ENCODE assay signal across 12 mouse cellular contexts in genomic region chr7:136083571-136084342, GRCm38 (mm10).
DNase-seq lines count a peak whose midpoint lies in the region; ATAC-seq and TF ChIP-seq lines count a peak whose summit lies in the region.
"Had no signal": no experiment of that assay in that cellular context is flagged by ENCODE, and none has a peak within 500 bp of the region (broad histone marks: within the 10 kb centered on the region; RNA-seq: fewer than 3 reads in every experiment).

No protein-coding gene starts in this region.

- no peak for TF ChIP-seq CTCF in thymus, adult 2 months (IDR thresholded peaks at IDR 0.05; ENCODE audit: borderline replicate concordance, control insufficient read depth, extremely low read depth, insufficient read depth, low read length, poor library complexity)

- peak; percentile 83 for DNase-seq in heart, adult 11 months
- DNase-seq in forebrain, embryonic 14.5 days (ENCODE audit: low spot score), result peak; percentile 92
- DNase-seq in limb, embryonic 14.5 days (ENCODE audit: low spot score), result peak; percentile 59
- DNase-seq in ovary, postnatal 14 days (ENCODE audit: low spot score), result no peak
- no peak for DNase-seq in yolk sac, embryonic 10.5 days (ENCODE audit: low spot score)
- DNase-seq in thymus, adult 2 months, result no peak
- DNase-seq: adrenal gland, postnatal 25 days; kidney, adult 18-20 months; lung, postnatal 10 days had no signal

- H3K4me3 ChIP-seq in heart, embryonic 12.5 days, result no peak overlapping the region
- H3K4me3 ChIP-seq in forebrain, embryonic 14.5 days (ENCODE audit: low read depth, low read length), result no peak overlapping the region
- no peak overlapping the region for H3K4me3 ChIP-seq in limb, embryonic 14.5 days (replicated peaks; ENCODE audit: low read length)
- H3K4me3 ChIP-seq in neural tube, embryonic 15.5 days (replicated peaks), result no peak overlapping the region
- H3K4me3 ChIP-seq in thymus, adult 2 months (ENCODE audit: control insufficient read depth, insufficient read depth, low read length), result no peak overlapping the region
- H3K4me3 ChIP-seq: heart, embryonic 13.5 days had no signal

- H3K27me3 ChIP-seq in heart, embryonic 12.5 days (replicated peaks), result peaks cover 45% of the 10 kb centered on the region
- H3K27me3 ChIP-seq in forebrain, embryonic 14.5 days (replicated peaks; ENCODE audit: control insufficient read depth, insufficient read depth, low read length), result no peaks in the 10 kb centered on the region; the same call in 1 of the 2 replicates
- no peaks in the 10 kb centered on the region for H3K27me3 ChIP-seq in limb, embryonic 14.5 days (ENCODE audit: control insufficient read depth, insufficient read depth, low read length)
- no peaks in the 10 kb centered on the region; the same call in 1 of the 2 replicates for H3K27me3 ChIP-seq in neural tube, embryonic 15.5 days (replicated peaks)
- no peaks in the 10 kb centered on the region for H3K27me3 ChIP-seq in thymus, adult 2 months (ENCODE audit: control insufficient read depth, insufficient read depth, low read length)

- no peaks in the 10 kb centered on the region for H3K9me3 ChIP-seq in heart, embryonic 12.5 days (replicated peaks)
- no peaks in the 10 kb centered on the region for H3K9me3 ChIP-seq in forebrain, embryonic 14.5 days (replicated peaks; ENCODE audit: control insufficient read depth, low read length)
- H3K9me3 ChIP-seq in limb, embryonic 14.5 days (ENCODE audit: control insufficient read depth, low read length), result no peaks in the 10 kb centered on the region
- H3K9me3 ChIP-seq in neural tube, embryonic 15.5 days (replicated peaks), result no peaks in the 10 kb centered on the region
- H3K9me3 ChIP-seq: heart, embryonic 13.5 days had no signal

- H3K36me3 ChIP-seq in heart, embryonic 12.5 days, result no peaks in the 10 kb centered on the region
- H3K36me3 ChIP-seq in forebrain, embryonic 14.5 days (ENCODE audit: control insufficient read depth, insufficient read depth, low read length), result no peaks in the 10 kb centered on the region
- H3K36me3 ChIP-seq in limb, embryonic 14.5 days (ENCODE audit: control insufficient read depth, insufficient read depth, low read length), result no peaks in the 10 kb centered on the region
- H3K36me3 ChIP-seq in neural tube, embryonic 15.5 days, result no peaks in the 10 kb centered on the region
- no peaks in the 10 kb centered on the region for H3K36me3 ChIP-seq in thymus, adult 2 months (ENCODE audit: control insufficient read depth, insufficient read depth, low read length)
- H3K36me3 ChIP-seq: heart, embryonic 13.5 days had no signal

- 41% methylated on average over 14 of the region's 14 CpGs for WGBS in heart, embryonic 12.5 days
- 6% methylated on average over 14 of the region's 14 CpGs for WGBS in forebrain, embryonic 14.5 days
- 24% methylated on average over 14 of the region's 14 CpGs for WGBS in limb, embryonic 14.5 days
- 19% methylated on average over 14 of the region's 14 CpGs for WGBS in neural tube, embryonic 15.5 days
- WGBS in thymus, adult 2 months, result 81% methylated on average over 14 of the region's 14 CpGs

- H3K4me2 ChIP-seq in heart, embryonic 12.5 days, result no peak overlapping the region
- H3K4me2 ChIP-seq in forebrain, embryonic 14.5 days (ENCODE audit: low read length), result no peak overlapping the region
- no peak overlapping the region for H3K4me2 ChIP-seq in limb, embryonic 14.5 days (replicated peaks; ENCODE audit: low read depth, low read length, severe bottlenecking)
- H3K4me2 ChIP-seq in neural tube, embryonic 15.5 days, result no peak overlapping the region
- H3K4me2 ChIP-seq: heart, embryonic 13.5 days had no signal

- no peak for ATAC-seq in heart, embryonic 12.5 days (ENCODE audit: insufficient number of reproducible peaks, low FRiP score)
- ATAC-seq in forebrain, embryonic 14.5 days, result peak; percentile 93
- ATAC-seq in limb, embryonic 14.5 days (ENCODE audit: low FRiP score, low read depth), result peak; percentile 60
- peak; percentile 64; the same call in 1 of the 2 replicates for ATAC-seq in neural tube, embryonic 15.5 days (ENCODE audit: low FRiP score)

- no peak for TF ChIP-seq POLR2A in limb, embryonic 14.5 days (IDR thresholded peaks at IDR 0.05; ENCODE audit: borderline replicate concordance, extremely low read depth, insufficient read depth, insufficient read length)
- no peak for TF ChIP-seq POLR2A in thymus, adult 2 months (IDR thresholded peaks at IDR 0.05; ENCODE audit: control insufficient read depth, extremely low read depth, insufficient read depth, low read length, poor library complexity)

- H3K9ac ChIP-seq in heart, embryonic 12.5 days, result no peak overlapping the region
- H3K9ac ChIP-seq in forebrain, embryonic 14.5 days (ENCODE audit: low read length), result no peak overlapping the region
- no peak overlapping the region for H3K9ac ChIP-seq in limb, embryonic 14.5 days (ENCODE audit: low read depth, low read length, severe bottlenecking)
- H3K9ac ChIP-seq in neural tube, embryonic 15.5 days (replicated peaks), result no peak overlapping the region
- H3K9ac ChIP-seq: heart, embryonic 13.5 days had no signal

- H3K4me1 ChIP-seq in heart, embryonic 12.5 days (replicated peaks), result no peaks in the 10 kb centered on the region
- H3K4me1 ChIP-seq in forebrain, embryonic 14.5 days (ENCODE audit: control insufficient read depth, insufficient read depth, low read length), result peaks cover 35% of the 10 kb centered on the region
- peaks cover 27% of the 10 kb centered on the region for H3K4me1 ChIP-seq in limb, embryonic 14.5 days (ENCODE audit: control insufficient read depth, insufficient read depth, low read length)
- peaks cover 41% of the 10 kb centered on the region for H3K4me1 ChIP-seq in neural tube, embryonic 15.5 days
- no peaks in the 10 kb centered on the region for H3K4me1 ChIP-seq in thymus, adult 2 months (replicated peaks; ENCODE audit: control insufficient read depth, insufficient read depth, low read length)

- H3K27ac ChIP-seq in heart, embryonic 12.5 days (ENCODE audit: poor library complexity, severe bottlenecking), result no peak overlapping the region
- H3K27ac ChIP-seq in forebrain, embryonic 14.5 days (ENCODE audit: low read depth, low read length), result peak overlapping the region; percentile 50
- H3K27ac ChIP-seq in limb, embryonic 14.5 days (replicated peaks; ENCODE audit: low read depth, low read length), result no peak overlapping the region
- H3K27ac ChIP-seq in neural tube, embryonic 15.5 days (replicated peaks), result peak overlapping the region; percentile 75
- H3K27ac ChIP-seq in thymus, adult 2 months (ENCODE audit: control insufficient read depth, insufficient read depth, low read length), result no peak overlapping the region
- H3K27ac ChIP-seq: heart, embryonic 13.5 days had no signal

Comparison
In these comparisons a context has a peak if more than half of its experiments do, and no peak if none do; other contexts are left out.
1. DNase-seq: peak in heart, adult 11 months (single experiment), forebrain, embryonic 14.5 days (single experiment) and limb, embryonic 14.5 days (single experiment); none in ovary, postnatal 14 days (single experiment), yolk sac, embryonic 10.5 days (single experiment) and thymus, adult 2 months (single experiment).
2. H3K27ac ChIP-seq: peak in forebrain, embryonic 14.5 days (single experiment) and neural tube, embryonic 15.5 days (single experiment); none in heart, embryonic 12.5 days (single experiment), limb, embryonic 14.5 days (single experiment) and thymus, adult 2 months (single experiment).